Mouse (Mus musculus) left cerebral cortex, adult 11 months (tissue): ENCODE results near the gene Galnt11.
"Not testable (repeated sequence)": the region's sequence is repeated elsewhere in the genome, so short reads cannot be mapped to it uniquely, and the experiment has no call there.

Source experiments
- DNase-seq: peaks from one replicate; pipeline ENCODE4 v3.0.0; 2022; ENCODE audit warnings: low spot score

Gene Galnt11

DNA sequence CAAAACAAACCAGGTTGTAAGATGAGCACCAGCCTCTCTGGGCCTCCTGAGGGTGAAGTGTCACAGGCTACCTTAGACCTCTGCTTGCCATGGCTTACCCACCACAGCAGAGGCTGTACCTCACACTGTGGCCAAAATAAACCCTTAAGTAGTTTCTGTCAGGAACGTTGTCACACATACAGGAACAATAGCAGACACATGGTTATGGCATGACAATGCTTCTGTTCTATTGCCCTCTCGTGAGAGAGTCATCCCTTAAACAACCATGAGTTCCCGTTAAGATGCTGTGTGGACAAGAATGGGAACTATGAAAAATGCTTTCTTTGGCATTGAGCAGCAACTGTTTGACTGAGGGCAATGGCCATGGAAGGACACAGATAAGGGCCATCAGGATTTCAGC is at the start of gene Galnt11:
TSS of gene Galnt11 (plus strand) at position 301 of the 400 bp plus-strand sequence.
- DNase-seq: no peak

GRCm38 (mm10) chr5:25177937-25178336 is 43.8 kb upstream of the Galnt11 start:
- DNase-seq: not testable (repeated sequence)

DNA sequence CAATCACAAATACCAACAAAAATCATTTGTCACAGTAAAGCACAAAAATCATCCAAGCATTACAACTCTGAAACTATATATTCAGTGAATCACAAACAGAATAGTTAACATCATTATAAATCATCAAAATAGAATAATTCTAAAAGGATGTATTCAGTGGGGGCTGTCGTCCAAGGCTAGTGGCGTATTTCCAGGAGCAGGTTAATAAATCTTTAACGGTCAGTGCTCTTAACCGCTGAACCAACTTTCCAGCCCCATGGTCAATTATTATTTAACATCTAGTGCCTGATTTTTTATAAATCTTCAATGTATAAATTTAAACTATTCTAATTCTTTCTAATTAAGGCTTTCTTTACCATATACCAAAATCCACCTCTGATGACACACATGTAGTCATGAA is 43.2 kb upstream of the Galnt11 start:
- DNase-seq: not testable (repeated sequence)

GRCm38 (mm10) chr5:25179284-25179683 is 42.4 kb upstream of the Galnt11 start:
- DNase-seq: no peak

DNA sequence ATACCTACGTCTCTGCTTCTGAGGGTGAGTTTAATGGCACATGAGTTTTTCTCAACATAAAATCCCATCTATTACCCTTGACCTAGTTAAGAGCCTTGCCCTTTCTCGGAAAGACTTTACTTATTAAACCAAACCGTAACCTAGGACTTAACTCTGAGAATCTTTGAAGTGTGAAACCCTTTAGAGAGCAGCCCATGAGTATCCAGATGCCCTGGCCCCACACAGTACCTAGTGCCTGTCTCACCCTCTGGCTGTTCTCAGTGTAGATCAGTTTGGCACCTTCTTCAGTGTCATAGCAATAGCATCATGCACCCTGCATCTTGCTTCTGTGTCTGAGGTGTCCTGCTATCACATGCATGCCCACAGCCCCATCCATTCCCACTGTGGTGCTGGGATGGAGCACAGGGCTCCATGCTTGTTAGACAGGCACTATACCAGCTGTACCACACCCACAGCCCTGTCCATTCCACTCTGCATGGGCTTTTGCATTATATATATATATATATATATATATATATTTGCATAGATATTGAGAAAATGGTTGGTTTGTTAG is 41.7 kb upstream of the Galnt11 start:
- no peak for DNase-seq

DNA sequence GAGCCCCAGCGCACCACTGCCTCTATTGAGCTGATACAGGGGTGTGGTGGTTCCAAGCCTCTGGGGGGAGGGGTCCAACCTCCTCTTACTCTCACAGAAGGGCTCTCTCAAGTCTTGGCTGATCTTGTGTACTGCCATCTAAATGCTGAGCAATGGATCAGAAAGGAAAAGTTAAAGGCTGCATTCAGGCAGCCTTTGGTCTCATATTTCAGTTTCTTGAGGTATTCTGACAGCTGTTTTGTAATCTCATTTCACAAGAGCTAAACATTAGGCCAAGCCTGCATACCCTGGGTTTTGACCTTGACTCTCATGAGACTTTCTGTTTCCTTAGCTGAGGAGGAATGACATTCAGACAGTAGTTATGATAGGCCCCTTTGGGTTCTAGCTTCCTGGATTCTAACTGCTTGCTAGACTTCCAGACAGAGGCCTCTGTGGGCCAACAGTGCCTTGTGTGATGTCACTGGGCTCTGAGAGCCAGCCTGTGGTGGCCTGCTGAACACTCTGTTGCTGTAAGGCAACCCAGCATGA is 40.6 kb upstream of the Galnt11 start, which contains the start of gene Galntl5:
TSS of gene Galntl5 (plus strand) at position 457 of the 528 bp plus-strand sequence.
- DNase-seq: no peak

DNA sequence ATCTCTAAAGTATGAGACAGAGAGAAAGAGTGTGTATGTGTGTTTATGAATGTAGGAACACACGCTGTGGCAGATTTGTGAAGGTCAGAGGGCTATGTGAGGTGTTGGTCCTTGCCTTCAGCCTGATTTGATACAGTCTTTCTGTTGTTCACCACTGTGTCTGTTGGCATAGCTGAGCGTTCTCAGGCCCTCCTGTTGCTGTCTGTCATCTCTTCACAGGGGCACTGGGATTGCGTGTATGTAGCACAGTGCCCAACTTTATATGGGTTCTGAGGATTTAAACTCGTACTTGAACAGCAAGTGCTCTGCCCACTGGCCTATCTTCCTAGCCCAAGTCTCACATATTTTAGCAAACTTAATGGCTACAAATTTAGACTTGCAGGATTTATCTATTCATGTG is 38.1 kb upstream of the Galnt11 start:
- no peak for DNase-seq

GRCm38 (mm10) chr5:25184594-25184993 is 37.1 kb upstream of the Galnt11 start:
- no peak for DNase-seq

- DNase-seq: no peak
Observed at GRCm38 (mm10) chr5:25187727-25188126, 34.0 kb upstream of the Galnt11 start.

GRCm38 (mm10) chr5:25188802-25189201 is 32.9 kb upstream of the Galnt11 start:
- DNase-seq: no peak

DNA sequence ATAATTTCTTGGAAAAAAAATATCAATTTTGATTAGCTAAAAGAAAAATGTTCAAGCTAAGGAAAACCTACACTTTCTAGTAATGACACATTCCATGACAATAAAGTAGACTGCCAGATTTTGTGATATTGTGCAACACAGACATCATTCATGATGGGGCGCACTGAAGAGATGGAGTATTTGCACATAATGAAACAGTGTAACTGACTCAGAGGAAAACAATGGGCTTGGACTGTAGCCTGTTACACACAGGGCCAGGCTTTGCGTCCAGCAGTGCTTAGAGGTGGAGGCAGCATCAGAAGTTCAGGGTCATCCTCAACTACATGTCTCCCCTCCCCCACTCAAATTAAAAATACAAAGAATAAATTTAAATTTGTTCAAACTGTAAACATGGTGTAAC is 31.2 kb upstream of the Galnt11 start:
- DNase-seq: no peak

DNA sequence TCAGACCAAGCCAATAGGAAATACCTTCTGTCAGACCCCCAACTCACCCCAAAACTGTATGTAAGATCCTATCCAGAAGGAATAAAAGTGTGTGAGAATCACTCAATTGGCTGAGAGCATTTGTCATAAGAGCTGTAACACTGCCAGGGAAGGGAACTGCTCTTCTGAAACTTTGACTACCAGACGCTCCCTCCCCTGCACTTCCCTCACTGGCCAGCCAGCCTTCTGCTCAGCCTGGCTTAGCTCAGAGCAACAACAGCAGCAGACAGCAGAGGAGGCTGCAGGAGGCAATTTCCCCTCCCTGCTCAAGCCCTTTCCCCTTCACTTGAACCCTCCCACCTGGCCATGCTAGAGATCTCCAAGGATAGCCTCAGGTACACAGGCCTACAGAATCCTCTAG is 9.8 kb upstream of the Galnt11 start:
- DNase-seq: no peak

DNA sequence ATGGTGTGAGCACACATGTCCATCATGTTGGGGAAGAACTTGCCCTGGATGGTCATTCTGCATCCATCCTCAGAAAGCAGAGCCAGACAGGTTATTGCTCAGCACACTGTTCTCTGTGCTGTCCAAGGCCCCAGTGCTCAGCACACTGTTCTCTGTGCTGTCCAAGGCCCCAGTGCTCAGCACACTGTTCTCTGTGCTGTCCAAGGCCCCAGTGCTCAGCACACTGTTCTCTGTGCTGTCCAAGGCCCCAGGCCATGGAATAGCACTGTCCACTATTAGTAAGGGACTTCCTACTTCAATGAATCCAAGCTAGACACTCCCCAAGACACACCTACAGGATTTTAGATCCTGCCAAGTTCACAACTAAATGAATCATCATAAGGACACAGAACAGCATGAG is 8.5 kb upstream of the Galnt11 start:
- not testable (repeated sequence) for DNase-seq

- DNase-seq: no peak
Observed at GRCm38 (mm10) chr5:25215006-25215405, 6.7 kb upstream of the Galnt11 start.

GRCm38 (mm10) chr5:25222752-25223702 is 1.3 kb downstream of the Galnt11 start, which contains the start of gene E130116L18Rik:
Gene E130116L18Rik (minus strand): TSS chr5:25223153.
- peak; percentile 84 for DNase-seq

DNA sequence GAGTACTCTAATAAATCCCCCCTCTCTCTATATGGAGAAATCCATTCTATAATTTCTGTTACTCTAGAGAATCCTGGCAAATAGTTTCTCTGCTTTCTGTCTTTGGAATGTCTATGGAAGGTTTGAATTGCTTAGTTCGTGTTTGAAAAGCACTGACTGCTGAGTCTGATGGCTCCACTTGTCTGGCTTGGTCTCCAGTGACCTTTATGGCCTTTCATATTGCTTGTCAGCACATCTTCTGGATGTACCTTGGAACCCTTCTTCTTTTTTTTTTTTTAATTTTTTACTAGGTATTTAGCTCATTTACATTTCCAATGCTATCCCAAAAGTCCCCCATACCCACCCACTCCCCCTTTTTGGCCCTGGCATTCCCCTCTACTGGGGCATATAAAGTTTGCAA is 2.7 kb downstream of the Galnt11 start:
- DNase-seq: not testable (repeated sequence)

DNA sequence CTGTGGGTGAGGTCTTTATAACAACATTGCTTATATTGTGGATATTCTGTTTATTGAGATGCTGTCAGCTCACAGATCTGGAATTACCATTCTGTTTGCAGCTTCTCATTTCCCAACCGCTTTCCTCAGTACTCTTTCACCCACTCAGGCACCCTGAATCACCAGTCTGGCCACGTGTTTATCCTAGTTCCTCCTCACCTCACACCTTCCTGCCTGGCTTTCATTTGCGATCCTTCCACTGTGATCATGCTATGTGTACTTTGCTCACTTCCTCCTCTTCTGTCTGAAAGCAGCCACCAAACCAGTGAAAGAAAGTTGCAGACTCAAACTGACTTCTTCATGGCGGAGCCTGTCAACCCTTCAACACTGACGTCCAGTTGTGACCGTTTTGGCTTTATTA is 21.4 kb downstream of the Galnt11 start:
- no peak for DNase-seq

DNA sequence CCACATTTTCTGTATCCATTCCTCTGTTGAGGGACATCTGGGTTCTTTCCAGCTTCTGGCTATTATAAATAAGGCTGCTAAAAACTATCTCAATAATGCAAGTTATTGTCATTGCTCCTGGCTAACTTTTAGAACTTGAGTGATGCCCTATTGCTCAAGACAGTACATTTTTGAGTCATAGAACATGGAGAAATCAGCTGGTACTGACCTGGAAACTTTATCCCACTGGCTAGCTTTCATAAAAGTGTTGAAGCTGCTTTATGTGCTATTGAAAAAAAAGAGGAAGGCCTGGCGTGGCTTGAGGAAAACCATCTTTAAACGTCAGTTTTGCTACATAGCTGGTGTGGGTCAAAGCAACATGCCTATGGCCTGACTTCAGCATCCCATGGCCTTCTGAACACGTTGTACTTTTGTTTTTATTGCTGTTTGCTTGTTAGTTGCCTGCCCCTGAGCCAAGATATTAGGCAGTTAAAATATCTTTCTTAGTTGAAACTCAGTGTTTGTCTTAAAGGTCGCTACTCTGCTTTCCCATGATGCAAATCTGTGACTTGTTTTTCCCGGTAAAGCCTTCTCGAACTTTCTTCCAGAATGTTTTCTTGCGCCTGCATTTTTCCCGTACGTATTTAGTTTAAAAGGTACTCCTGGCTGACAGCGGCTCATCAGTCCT is 24.2 kb downstream of the Galnt11 start:
- DNase-seq: no peak

DNA sequence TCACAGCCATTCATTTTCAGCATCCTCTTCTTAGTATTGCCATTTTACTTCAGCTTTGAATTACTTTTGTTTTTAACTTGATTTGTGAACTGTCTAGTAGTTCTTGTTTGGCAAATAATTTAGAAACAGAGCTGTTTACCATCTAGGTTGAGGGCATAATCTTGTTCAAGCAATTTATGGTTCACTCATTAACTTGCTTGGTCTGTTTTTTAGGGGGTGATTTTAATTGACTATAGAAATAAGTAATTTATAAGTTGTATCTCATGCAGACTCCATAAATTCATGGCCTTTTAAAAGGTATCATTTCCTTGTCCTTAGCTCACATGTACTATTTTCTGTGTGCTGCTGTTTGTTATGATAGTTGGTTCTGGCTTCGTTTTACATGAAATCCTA is 24.8 kb downstream of the Galnt11 start:
- DNase-seq: no peak

DNA sequence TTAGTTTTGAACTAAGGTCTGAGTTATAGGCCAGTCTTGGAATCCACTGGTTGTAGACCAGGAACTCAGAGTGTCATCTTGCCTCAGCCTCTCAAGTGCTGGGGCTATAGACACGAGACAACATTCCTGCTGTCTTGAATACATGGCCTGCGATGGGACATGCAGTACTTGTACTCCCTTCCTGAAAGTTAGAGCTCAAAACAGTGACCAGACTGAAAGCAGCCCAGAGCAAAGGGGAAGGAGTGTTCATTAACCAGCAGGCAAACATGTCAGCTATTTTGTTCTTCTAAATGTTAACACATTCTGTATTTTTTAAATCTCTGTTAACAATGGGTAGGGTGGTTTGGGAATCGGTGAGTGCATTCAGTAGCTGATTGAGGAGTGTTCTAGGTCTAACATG is 25.3 kb downstream of the Galnt11 start:
- DNase-seq: no peak

DNA sequence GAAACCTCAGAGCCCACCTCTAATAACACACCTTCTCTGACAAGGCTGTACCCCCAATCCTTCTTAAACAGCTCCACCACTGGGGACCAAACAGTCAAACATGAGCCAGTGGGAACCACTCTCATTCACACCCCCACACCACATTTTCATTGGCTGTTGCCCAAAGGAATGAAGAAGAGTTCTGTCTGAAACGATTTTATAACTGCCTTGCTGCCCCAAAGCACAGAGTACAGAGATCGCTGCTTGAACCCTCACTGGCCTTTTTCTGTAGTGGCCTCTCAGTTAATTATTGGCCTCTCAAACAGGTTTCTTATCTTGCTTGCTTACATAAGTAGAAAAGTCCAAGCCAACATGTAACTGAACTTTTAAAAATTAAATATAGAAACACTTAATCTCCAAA is 30.7 kb downstream of the Galnt11 start:
- DNase-seq: no peak

DNA sequence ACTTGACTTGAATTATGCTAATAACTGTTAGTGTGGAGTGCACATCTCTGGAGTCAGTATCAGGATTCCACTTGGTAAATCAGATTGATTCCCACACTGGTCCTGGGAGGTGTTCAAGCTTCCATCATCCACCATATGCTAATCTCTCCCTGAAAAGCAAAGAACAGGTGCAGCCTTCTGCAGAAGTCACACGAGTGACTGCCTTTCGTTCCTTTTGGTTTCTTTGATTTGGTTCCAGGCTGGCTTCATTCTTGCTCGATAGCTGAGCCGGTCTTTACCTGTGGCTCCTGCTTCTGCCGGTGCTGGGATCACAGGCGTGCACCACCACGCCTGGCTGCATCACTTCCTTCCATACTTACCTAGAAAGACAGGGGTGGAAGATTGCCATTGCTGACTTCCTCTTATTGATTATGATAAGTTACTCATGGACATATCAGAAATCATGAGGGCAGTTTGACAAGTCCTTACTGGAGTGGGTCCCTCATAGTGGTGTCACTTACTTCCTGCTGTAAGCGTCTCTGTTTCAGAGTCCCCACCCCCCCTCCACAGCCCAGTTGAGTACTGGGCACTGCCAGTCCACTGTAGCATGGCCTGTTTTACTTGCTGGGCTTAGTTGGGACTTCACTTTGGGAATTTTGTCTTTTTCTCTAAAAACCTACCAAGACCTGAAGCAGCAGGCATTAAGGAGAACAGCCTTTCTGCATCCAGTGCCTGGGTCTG is 31.3 kb downstream of the Galnt11 start:
- no peak for DNase-seq
